Mouse (Mus musculus): ENCODE results near the gene Mrto4.
A peak's percentile ranks its signal among the peaks of the same experiment; 100 is the strongest.

Gene Mrto4

DNA sequence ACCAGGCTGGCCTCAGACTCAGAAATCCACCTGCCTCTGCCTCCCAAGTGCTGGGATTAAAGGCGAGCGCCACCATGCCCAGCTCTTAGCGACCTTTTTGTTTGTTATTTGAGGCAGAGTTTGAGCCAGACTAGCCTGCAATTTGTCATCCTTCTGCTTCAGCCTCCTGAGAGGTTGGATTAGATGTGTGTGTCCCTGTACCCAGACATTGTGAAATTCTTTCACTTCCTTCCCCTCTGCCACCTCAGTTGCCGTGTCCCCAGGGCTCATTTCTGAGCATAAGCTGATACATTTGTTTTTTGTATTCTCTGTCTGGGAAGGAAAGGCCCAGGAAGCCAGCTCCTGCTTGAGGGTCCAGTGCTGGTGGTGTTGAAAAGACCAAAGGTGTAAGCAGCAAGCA lies 11.5 kb downstream of the Mrto4 start:
- no peak for DNase-seq (ENCODE audit: low read depth, low spot score)

DNA sequence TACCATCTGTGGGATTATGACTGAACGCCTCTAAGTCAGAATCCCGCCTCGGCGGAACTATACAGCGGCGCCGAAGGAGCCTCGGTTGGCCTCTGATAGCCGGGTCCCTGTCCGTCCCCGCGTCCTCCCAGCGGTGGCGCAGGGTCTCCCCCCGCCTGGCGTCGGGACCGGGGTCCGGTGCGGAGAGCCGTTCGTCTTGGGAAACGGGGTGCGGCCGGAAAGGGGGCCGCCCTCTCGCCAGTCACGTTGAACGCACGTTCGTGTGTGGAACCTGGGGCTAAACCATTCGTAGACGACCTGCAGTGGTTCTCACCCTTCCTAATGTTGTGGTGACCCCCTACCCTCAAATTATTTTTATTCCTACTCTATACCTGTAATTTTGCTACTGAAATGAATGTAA lies 14.2 kb downstream of the Mrto4 start:
- DNase-seq (ENCODE audit: low read depth, low spot score), result no peak

DNA sequence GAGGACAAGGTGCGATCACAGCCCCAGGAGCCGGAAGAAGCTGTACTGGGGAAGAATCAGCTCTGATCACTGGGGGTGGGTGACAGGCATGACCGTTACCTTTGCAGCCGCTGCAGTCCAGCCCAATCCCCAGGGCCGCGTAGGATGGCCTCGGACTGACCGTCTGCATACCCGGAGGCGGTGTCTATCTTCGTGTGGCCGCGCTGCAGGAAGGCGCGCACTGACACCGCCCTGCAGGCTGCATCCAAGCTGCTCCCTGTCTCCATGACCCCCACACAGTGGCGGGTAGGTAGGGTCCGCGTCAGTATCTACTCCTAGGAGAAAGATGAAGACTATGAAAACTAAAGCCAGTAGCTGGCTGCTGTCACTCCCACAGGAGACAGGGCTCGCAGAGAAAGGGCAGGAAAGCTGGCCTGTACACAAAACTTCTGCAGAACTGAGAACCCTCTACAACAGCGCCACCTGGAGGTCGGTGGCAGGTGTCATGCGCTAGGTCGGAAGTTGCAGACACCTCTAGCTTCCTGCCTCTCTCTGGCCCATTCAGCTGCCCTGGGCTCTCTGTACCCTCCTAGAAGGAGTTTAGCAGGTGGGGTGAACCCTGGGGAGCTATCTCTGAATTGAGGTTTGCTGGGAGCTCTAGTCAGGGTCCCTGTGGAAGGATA lies 15.4 kb downstream of the Mrto4 start:
- peak; percentile 81 for DNase-seq (ENCODE audit: low read depth, low spot score)

DNA sequence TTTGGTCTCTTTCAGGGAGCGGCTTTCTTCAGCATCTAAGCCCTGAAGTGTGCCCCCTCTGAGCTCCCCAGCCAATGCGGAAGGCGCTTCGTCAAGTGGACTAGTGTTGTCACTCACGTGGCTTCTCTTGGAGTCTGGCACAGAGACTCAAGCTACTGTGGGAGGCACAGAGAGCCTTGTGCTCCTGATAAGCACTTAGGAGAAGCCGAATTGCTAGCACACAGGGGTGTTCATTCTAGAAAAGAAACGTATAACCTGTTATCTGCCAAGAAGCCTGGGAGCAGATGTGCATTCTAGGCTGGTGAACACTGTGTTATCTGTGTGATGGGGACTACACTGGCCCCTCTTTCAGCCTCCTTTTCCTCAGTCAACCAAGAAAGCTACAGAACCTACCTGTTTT lies 16.9 kb downstream of the Mrto4 start:
- DNase-seq (ENCODE audit: low read depth, low spot score), result no peak

DNA sequence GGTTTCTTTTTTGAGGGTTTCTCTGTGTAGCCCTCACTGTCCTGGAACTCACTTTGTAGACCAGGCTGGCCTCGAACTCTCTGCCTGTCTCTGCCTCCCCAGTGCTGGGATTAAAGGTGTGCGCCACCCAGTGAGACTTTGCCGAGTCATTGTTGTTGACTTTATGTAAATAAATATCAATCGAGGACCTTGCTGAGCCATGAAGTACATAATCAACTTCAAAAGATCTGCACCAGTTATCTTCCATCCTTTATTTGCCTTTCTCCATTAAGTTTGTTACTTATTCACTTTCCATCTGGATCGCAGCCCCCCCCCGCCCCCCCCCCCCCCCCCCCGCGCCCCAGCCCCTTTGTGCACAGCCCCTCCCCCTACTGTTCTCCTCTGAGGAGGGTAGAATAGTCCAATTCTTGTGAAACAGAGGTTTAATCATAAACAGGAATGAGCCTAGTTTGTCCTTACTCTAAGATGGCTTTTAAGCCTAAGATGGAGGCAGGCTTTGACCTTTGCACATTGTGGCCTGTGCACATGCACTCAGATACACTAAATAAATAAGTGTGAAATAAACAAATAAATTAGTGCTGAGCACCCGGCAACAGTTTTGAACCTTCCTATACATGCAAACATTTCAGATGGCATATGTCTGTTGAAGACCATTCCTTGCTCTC lies 17.6 kb downstream of the Mrto4 start:
- no peak for DNase-seq (ENCODE audit: low read depth, low spot score)

DNA sequence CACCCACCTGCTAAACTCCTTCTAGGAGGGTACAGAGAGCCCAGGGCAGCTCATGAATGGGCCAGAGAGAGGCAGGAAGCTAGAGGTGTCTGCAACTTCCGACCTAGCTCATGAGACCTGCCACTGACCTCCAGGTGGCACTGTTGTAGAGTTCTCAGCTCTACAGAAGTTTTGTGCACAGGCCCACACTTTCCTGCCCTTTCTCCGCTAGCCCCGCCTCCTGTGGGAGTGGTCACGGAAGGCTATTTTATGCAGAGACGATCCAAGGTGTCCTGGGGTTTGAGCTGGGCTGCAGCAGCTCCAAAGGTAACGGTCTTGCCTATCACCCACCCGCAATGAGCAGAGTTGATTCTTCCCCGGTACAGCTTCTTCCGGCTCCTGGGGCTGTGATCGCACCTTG lies 21.8 kb downstream of the Mrto4 start:
- peak; percentile 57 for DNase-seq (ENCODE audit: low read depth, low spot score)

DNA sequence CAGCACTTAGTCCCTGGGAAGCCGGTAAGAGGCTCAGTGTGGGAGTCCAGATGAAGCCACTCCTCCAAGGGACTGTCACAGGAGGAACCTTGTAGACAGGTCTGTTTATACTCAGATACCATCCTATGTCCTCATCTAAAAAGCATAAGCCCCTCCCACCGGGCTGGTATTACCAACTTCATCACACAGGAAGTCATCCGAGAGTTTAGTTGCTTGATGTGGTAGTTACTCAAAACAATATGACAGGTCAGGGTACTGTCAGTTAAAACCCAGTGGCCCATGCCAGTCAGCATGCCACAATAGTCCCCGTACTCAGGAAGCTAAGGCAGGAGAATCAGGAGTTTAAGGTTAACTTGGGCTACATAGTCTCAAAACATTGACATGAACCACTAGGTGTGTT lies 32.6 kb downstream of the Mrto4 start:
- no peak for DNase-seq (ENCODE audit: low read depth, low spot score)

DNA sequence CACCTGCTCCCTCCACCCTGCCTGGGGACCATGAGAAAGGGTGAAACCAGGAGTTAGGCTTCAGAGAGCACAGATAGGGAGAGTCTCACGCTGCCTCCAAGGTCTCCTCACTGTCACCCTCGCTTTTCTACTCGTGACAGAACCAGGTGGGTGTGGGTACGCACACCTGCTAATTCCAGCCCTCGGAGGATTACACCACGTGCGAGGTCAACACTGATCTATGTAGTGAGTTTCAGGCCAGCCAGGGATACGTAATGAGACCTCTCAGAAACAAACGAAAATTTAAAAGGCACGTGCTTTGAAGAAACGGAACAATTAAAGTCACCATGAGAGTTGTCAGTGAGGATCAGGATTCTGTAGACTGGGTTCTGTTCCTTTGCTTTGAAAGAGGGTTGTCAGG lies 33.9 kb downstream of the Mrto4 start:
- no peak for DNase-seq (ENCODE audit: low read depth, low spot score)

DNA sequence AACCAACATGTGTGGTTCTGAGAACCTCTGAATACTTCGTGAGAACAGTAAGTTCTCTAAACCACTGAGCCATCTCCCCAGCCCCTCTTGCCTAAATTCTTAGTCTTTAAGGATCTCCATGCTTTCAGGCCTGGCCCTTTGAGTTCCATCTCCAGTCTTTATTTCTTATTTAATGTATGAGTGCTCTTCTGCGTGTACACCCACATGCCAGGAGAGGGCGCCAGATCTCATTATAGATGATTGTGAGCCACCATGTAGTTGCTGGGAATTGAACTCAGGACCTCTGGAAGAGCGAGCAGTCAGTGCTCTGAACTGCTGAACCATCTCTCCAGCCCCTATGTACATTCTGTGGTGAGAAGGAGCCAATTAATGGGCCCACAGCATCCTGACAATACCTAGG lies 39.7 kb downstream of the Mrto4 start:
- no peak for DNase-seq (ENCODE audit: low read depth, low spot score)

DNA sequence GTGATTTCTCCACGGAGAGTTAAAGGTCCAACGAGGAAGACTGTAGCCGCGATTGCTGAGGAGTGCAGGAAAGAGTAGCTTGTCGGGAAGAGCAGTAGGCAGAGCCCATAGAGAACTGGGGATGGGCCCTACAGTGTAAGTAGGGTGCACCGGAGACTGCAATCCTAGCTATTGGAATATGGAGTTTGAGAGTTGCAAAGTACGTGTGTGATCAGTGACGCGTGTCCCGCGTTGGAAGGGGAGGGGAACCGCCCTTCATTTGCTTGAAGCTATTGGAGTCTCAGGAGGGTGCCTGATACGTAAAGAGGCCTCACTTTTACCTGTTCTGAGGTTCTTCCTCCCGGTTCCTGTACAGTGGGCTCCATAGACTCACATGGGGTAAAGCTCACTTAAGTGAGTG lies 40.7 kb downstream of the Mrto4 start:
- no peak for DNase-seq (ENCODE audit: low read depth, low spot score)

DNA sequence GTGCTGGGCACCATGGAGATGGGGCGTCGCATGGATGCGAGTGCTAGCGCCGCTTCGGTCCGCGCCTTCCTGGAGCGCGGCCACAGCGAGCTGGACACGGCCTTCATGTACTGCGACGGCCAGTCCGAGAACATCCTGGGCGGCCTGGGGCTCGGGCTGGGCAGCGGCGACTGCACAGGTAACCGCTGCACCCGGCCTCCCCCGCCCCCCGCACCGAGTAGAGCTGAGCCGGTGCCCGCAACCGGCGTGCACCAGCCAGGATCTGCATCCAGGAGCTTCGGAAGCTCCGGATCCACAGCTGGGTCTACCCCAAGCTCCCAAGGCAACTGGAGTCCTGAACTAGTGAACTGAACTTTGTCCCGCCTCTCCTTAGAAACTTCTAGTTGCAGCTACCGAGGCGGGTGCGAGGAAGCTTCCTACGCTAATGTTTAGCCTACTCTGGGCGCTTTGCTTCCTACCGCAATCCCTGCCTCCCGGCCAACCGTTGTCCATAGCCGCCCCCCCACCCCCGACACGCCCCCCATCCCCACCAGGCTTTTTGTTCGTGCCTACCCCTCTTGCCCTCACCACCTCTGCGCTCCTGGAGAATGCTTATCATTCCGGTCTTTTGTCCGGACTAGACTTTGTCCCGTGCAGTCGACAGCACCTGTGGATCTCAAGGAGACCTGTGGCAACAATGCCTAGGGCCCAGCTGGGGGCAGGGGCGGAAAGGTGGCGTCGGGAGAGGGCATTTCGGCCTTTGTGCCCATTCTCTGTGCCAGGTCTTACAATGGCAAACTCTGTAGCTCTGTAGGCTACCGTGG lies 41.3 kb downstream of the Mrto4 start:
- DNase-seq (ENCODE audit: low read depth, low spot score), result no peak

DNA sequence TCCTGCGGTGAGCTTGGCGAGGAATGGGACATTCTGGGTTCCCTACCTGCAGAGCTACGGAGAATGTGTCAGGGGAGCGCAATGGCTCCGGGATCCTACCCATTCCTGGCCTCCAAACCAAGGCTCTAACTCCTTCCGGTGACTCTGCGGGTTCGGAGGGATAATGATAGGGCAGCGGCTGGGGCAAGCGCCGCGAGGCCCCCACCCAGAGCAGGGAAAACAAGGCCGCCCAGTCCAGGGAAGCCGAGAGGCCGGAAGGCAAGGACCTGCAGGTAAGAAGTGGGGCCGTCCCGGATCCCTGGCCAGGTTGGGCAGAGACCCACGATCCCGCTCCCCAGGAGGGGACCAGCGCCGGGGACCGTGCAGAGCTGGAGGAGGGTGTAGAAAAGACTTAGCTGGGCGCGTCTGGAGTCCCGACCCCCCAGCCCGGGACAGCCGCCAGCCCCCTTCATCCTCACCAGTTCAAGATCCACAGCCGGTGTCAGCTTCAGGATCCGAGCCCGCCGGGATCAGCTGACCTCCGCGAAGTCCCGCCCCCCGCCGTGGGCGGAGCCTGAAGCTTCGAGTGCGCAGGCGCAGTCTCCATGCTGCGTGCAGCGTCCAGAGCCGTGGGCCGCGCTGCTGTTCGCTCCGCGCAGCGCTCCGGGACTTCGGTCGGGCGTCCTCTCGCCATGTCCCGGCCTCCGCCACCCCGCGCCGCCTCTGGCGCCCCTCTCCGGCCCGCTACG lies 42.0 kb downstream of the Mrto4 start, which contains the start of the genes Pqlc2 and Akr7a5:
Gene Pqlc2, minus strand, starts transcription at position 538 of the 728 bp plus-strand sequence.
Gene Akr7a5, plus strand, starts transcription at position 574 of the 728 bp plus-strand sequence.
- peak; percentile 93 for DNase-seq (ENCODE audit: low read depth, low spot score)

DNA sequence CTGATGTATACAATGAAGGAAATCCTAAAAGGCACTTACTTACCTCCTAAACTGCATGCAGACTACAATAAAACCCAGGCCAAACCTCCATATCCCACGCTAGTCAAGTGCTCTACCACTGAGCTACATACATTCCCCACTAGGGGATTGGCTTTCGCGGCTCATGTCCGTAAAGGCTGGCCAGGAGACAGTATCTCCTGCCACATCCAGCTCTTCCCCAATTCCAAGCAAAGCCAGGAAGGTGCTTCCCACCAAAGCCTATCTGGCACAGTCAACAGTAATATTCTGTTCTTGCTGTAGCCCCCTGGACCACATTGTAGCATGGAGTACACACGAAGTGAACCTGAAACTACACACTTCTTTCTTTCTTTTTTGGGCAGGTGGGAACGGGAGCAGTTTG lies 42.7 kb downstream of the Mrto4 start:
- DNase-seq (ENCODE audit: low read depth, low spot score), result no peak

DNA sequence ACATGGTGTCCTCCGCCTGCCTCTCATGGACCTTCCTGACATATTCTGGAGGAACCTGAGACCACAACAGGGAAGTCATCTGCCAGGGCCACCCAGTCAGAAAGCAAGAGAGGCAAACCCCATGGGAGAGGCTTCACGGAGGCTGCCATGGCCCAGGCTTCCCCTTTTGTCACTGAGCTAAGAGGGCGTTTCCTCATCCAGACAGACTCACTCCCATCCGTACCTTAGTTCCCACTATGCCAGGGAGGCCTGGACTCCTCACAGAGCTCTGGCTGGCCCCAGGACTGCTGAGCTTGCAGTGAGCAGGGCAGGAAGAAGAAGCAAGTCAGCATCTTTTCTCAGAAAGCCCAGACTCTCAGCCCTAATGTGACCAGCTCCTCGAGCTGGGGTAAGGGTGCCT lies 44.5 kb downstream of the Mrto4 start:
- DNase-seq (ENCODE audit: low read depth, low spot score), result no peak

DNA sequence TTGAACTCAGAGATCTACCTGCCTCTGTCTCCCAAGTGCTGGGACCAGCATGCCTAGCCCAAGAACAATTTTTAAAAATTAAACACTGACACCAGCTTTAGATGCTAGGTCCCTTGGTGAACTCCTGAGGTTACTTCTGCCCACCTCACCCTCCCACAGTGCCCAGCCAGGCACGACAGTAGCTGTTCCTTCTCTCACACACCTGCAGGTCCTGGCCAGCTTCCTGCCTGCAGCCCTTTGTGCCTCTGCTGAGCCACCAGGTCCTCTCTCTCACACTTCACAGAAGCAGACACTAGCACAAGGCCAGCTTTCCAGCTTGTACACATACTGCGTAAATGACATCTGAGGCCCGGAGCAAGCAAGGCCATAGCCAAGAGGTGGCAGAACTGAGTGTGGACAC lies 46.9 kb downstream of the Mrto4 start:
- no peak for DNase-seq (ENCODE audit: low read depth, low spot score)

DNA sequence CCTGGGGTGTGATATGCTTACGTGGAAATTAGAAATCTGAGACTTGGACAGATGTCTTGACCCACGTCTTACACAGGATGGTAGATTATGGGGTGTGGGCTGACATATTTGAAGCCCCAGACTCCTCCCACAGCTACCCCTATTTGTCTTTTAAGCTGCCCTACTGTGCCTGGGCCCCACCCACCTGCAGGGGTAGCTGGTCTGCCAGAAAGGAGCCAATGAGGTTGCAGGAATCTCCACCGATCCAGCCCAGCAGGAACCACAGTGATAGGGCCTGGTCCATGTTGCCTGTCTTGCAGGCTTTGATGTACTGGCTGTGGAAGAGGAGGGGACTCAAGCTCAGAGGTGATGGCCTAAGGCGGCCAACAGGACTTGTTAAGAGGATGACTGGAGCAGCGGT lies 50.1 kb downstream of the Mrto4 start:
- DNase-seq (ENCODE audit: low read depth, low spot score), result no peak

DNA sequence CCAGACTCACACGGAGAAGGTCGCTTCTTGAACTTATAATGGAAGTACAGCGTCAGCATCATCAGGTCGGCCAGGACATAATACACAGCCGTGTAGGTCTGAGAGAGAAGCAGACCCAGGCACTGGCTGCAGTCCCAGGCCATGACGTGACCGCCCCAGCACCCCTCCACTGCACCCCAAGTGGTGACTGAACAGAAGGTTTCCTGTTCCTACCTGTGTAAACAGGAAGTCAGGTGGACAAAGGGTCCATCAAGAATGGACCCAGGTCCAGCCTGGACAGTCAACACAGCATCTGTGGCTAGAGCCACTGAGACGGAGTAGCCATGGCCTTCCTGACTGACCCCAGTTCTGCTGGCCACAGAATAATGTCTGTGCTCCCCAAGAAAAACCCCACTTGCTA lies 50.6 kb downstream of the Mrto4 start:
- DNase-seq (ENCODE audit: low read depth, low spot score), result no peak

DNA sequence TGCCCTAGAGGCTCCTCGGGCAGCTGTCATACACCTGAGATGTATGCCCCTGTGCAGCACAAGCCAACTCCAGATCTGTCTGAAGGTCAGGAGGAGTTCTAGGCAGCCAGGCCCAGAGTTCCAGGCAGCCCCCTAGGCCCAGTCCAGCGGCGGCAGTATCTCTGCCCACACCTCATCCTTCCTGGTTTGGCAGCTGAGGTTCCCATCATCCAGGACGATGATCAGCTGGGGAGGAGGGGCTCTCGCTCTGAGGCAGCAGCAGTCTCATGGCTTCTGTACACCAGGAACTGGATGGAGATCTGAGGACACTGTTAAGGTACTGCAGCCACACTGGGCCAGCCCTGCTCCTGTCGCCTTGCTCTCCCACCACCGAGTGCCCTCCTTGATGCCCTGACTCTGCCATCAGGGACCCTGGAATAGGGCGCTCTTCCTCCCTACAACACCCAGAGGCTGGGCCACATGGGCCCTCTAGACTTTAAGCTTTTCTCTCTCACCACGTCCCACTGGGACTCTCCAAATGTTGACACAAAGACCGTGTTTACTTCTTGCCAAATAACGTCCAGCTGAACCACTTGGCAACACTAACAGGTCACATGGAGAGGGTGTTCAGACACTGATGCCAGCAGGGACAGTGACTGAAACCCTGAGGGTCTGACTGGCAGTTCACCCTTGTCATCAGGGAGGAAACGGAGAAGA lies 53.6 kb downstream of the Mrto4 start:
- no peak for DNase-seq (ENCODE audit: low read depth, low spot score)

DNA sequence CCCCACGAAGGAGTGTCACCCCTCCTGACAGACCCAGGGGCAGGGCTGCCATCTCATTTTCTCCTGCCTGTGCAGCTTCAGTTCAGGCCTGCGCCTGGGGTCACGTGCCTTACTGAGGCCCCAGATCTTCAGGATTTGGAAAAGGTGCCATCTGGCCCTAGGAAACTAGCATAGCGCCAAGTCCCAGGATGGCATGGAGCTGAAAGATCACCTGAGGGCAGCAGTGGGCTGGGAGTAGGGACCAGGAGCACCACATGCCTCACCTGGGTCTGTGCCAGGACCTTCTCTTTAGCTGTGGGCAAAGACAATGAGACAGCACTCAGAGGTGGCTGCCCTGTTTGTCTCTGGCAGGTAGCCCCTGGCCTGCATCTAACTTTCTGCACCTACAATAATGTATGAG lies 54.8 kb downstream of the Mrto4 start:
- no peak for DNase-seq (ENCODE audit: low read depth, low spot score)
